Mouse (Mus musculus): ENCODE measurements around the gene Agpat1. TPM values are rescaled to one million over a fixed set of nuclear protein-coding genes. Genes with fewer than 3 reads are reported as not detected.

Gene Agpat1
- polyA plus RNA-seq, 1 experiment from 2014 or later, result 123 TPM

- peak overlapping the region; percentile 93 for H3K4me3 ChIP-seq (replicated peaks; ENCODE audit: low read depth, low read length)
- H3K9ac ChIP-seq (replicated peaks; ENCODE audit: low read length), result peak overlapping the region; percentile 90
- ATAC-seq (ENCODE audit: low FRiP score, low TSS enrichment) (no peak), DNase-seq (no peak)
- H3K27me3 ChIP-seq (ENCODE audit: control insufficient read depth, insufficient read depth, low read length), result no peaks in the 10 kb centered on the region
- H3K27ac ChIP-seq (replicated peaks; ENCODE audit: low read depth, low read length), result peak overlapping the region; percentile 85
- peaks cover 17% of the 10 kb centered on the region for H3K36me3 ChIP-seq (ENCODE audit: control insufficient read depth, insufficient read depth, low read length)
- WGBS, result 16% methylated on average over 24 of the region's 24 CpGs
- peak overlapping the region; percentile 97 for H3K4me2 ChIP-seq (ENCODE audit: low read length)
- no peaks in the 10 kb centered on the region for H3K9me3 ChIP-seq (ENCODE audit: control insufficient read depth, low read length)
- peaks cover 28% of the 10 kb centered on the region for H3K4me1 ChIP-seq (ENCODE audit: control insufficient read depth, insufficient read depth, low read length)
Observed at GRCm38 (mm10) chr17:34604511-34605237, 612 bp downstream of the Agpat1 start.

GRCm38 (mm10) chr17:34605609-34606008, 1.5 kb downstream of the Agpat1 start:
- peak overlapping the region; percentile 85 for H3K27ac ChIP-seq (replicated peaks; ENCODE audit: low read depth, low read length)
- peak overlapping the region; percentile 90 for H3K9ac ChIP-seq (replicated peaks; ENCODE audit: low read length)
- no peaks in the 10 kb centered on the region for H3K27me3 ChIP-seq (ENCODE audit: control insufficient read depth, insufficient read depth, low read length)
- peak overlapping the region; percentile 97 for H3K4me2 ChIP-seq (ENCODE audit: low read length)
- ATAC-seq (ENCODE audit: low FRiP score, low TSS enrichment) (peak; percentile 53), DNase-seq (peak; percentile 96)
- no peaks in the 10 kb centered on the region for H3K9me3 ChIP-seq (ENCODE audit: control insufficient read depth, low read length)
- peaks cover 18% of the 10 kb centered on the region for H3K36me3 ChIP-seq (ENCODE audit: control insufficient read depth, insufficient read depth, low read length)
- WGBS, result under 1% methylated on average over 30 of the region's 30 CpGs
- H3K4me3 ChIP-seq (replicated peaks; ENCODE audit: low read depth, low read length), result peak overlapping the region; percentile 93
- peaks cover 28% of the 10 kb centered on the region for H3K4me1 ChIP-seq (ENCODE audit: control insufficient read depth, insufficient read depth, low read length)

GRCm38 (mm10) chr17:34606186-34607039, 2.4 kb downstream of the Agpat1 start:
- Histone ChIP-seq H3K27ac (replicated peaks; ENCODE audit: low read depth, low read length) (peak overlapping the region; percentile 85), H3K4me1 (ENCODE audit: control insufficient read depth, insufficient read depth, low read length) (peaks cover 28% of the 10 kb centered on the region), H3K9me3 (ENCODE audit: control insufficient read depth, low read length) (no peaks in the 10 kb centered on the region), H3K9ac (replicated peaks; ENCODE audit: low read length) (peak overlapping the region; percentile 90), H3K27me3 (ENCODE audit: control insufficient read depth, insufficient read depth, low read length) (no peaks in the 10 kb centered on the region), H3K4me2 (ENCODE audit: low read length) (peak overlapping the region; percentile 97), H3K36me3 (ENCODE audit: control insufficient read depth, insufficient read depth, low read length) (peaks cover 20% of the 10 kb centered on the region), H3K4me3 (replicated peaks; ENCODE audit: low read depth, low read length) (peak overlapping the region; percentile 93)
- no peak for DNase-seq
- 18% methylated on average over 32 of the region's 32 CpGs for WGBS
- ATAC-seq (ENCODE audit: low FRiP score, low TSS enrichment), result no peak

- Histone ChIP-seq H3K4me2 (ENCODE audit: low read length) (no peak overlapping the region), H3K27me3 (ENCODE audit: control insufficient read depth, insufficient read depth, low read length) (no peaks in the 10 kb centered on the region), H3K4me1 (ENCODE audit: control insufficient read depth, insufficient read depth, low read length) (peaks cover 22% of the 10 kb centered on the region), H3K4me3 (replicated peaks; ENCODE audit: low read depth, low read length) (no peak overlapping the region), H3K27ac (replicated peaks; ENCODE audit: low read depth, low read length) (no peak overlapping the region), H3K9ac (replicated peaks; ENCODE audit: low read length) (no peak overlapping the region), H3K9me3 (ENCODE audit: control insufficient read depth, low read length) (no peaks in the 10 kb centered on the region), H3K36me3 (ENCODE audit: control insufficient read depth, insufficient read depth, low read length) (peaks cover 30% of the 10 kb centered on the region)
- DNase-seq, result no peak
- 89% methylated on average over 7 of the region's 7 CpGs for WGBS
- ATAC-seq (ENCODE audit: low FRiP score, low TSS enrichment), result no peak
Observed at GRCm38 (mm10) chr17:34607997-34608396, 3.9 kb downstream of the Agpat1 start.

- no peak overlapping the region for H3K27ac ChIP-seq (replicated peaks; ENCODE audit: low read depth, low read length)
- peaks cover 12% of the 10 kb centered on the region for H3K4me1 ChIP-seq (ENCODE audit: control insufficient read depth, insufficient read depth, low read length)
- DNase-seq (no peak), ATAC-seq (ENCODE audit: low FRiP score, low TSS enrichment) (no peak)
- no peaks in the 10 kb centered on the region for H3K9me3 ChIP-seq (ENCODE audit: control insufficient read depth, low read length)
- H3K27me3 ChIP-seq (ENCODE audit: control insufficient read depth, insufficient read depth, low read length), result no peaks in the 10 kb centered on the region
- H3K9ac ChIP-seq (replicated peaks; ENCODE audit: low read length), result 0 out of 2 replicates have a peak overlapping the region, but pooled peaks have one; percentile 14
- no peak overlapping the region for H3K4me3 ChIP-seq (replicated peaks; ENCODE audit: low read depth, low read length)
- WGBS, result 98% methylated on average over 8 of the region's 8 CpGs
- H3K4me2 ChIP-seq (ENCODE audit: low read length), result no peak overlapping the region
- H3K36me3 ChIP-seq (ENCODE audit: control insufficient read depth, insufficient read depth, low read length), result peaks cover 59% of the 10 kb centered on the region
Observed at GRCm38 (mm10) chr17:34611050-34611449, 7.0 kb downstream of the Agpat1 start.

- no peak overlapping the region for H3K4me2 ChIP-seq (ENCODE audit: low read length)
- 91% methylated on average over 11 of the region's 11 CpGs for WGBS
- no peaks in the 10 kb centered on the region for H3K9me3 ChIP-seq (ENCODE audit: control insufficient read depth, low read length)
- no peak overlapping the region for H3K27ac ChIP-seq (replicated peaks; ENCODE audit: low read depth, low read length)
- H3K27me3 ChIP-seq (ENCODE audit: control insufficient read depth, insufficient read depth, low read length), result no peaks in the 10 kb centered on the region
- H3K9ac ChIP-seq (replicated peaks; ENCODE audit: low read length), result no peak overlapping the region
- H3K4me1 ChIP-seq (ENCODE audit: control insufficient read depth, insufficient read depth, low read length), result no peaks in the 10 kb centered on the region
- DNase-seq (no peak), ATAC-seq (ENCODE audit: low FRiP score, low TSS enrichment) (no peak)
- no peak overlapping the region for H3K4me3 ChIP-seq (replicated peaks; ENCODE audit: low read depth, low read length)
- peaks cover 73% of the 10 kb centered on the region for H3K36me3 ChIP-seq (ENCODE audit: control insufficient read depth, insufficient read depth, low read length)
Observed at GRCm38 (mm10) chr17:34613054-34613645, 9.1 kb downstream of the Agpat1 start.

- H3K36me3 ChIP-seq (ENCODE audit: control insufficient read depth, insufficient read depth, low read length), result peaks cover 73% of the 10 kb centered on the region
- no peak overlapping the region for H3K4me2 ChIP-seq (ENCODE audit: low read length)
- no peak overlapping the region for H3K4me3 ChIP-seq (replicated peaks; ENCODE audit: low read depth, low read length)
- H3K9ac ChIP-seq (replicated peaks; ENCODE audit: low read length), result no peak overlapping the region
- ATAC-seq (ENCODE audit: low FRiP score, low TSS enrichment), result no peak
- no peak overlapping the region for H3K27ac ChIP-seq (replicated peaks; ENCODE audit: low read depth, low read length)
- 91% methylated on average over 10 of the region's 10 CpGs for WGBS
- DNase-seq, result no peak
- H3K9me3 ChIP-seq (ENCODE audit: control insufficient read depth, low read length), result no peaks in the 10 kb centered on the region
- no peaks in the 10 kb centered on the region for H3K27me3 ChIP-seq (ENCODE audit: control insufficient read depth, insufficient read depth, low read length)
- H3K4me1 ChIP-seq (ENCODE audit: control insufficient read depth, insufficient read depth, low read length), result no peaks in the 10 kb centered on the region
Observed at GRCm38 (mm10) chr17:34613830-34614229, 9.8 kb downstream of the Agpat1 start.

GRCm38 (mm10) chr17:34615871-34616270, 11.8 kb downstream of the Agpat1 start, which contains the start of gene Egfl8:
TSS of gene Egfl8 (minus strand) at chr17:34615971.
- Histone ChIP-seq H3K9me3 (ENCODE audit: control insufficient read depth, low read length) (no peaks in the 10 kb centered on the region), H3K9ac (replicated peaks; ENCODE audit: low read length) (no peak within 1 kb of the TSS), H3K4me3 (replicated peaks; ENCODE audit: low read depth, low read length) (no peak within 1 kb of the TSS), H3K27me3 (ENCODE audit: control insufficient read depth, insufficient read depth, low read length) (no peaks in the 10 kb centered on the region), H3K27ac (replicated peaks; ENCODE audit: low read depth, low read length) (no peak within 1 kb of the TSS; the same call in 1 of the 2 replicates), H3K4me1 (ENCODE audit: control insufficient read depth, insufficient read depth, low read length) (no peaks in the 10 kb centered on the region), H3K4me2 (ENCODE audit: low read length) (no peak within 1 kb of the TSS), H3K36me3 (ENCODE audit: control insufficient read depth, insufficient read depth, low read length) (peaks cover 67% of the 10 kb centered on the region)
- DNase-seq, result no peak
- no peak for ATAC-seq (ENCODE audit: low FRiP score, low TSS enrichment)
- 60% methylated on average over 6 of the region's 6 CpGs for WGBS
